Comparison of ENCODE assay signal across 17 mouse cellular contexts in the genomic region with DNA sequence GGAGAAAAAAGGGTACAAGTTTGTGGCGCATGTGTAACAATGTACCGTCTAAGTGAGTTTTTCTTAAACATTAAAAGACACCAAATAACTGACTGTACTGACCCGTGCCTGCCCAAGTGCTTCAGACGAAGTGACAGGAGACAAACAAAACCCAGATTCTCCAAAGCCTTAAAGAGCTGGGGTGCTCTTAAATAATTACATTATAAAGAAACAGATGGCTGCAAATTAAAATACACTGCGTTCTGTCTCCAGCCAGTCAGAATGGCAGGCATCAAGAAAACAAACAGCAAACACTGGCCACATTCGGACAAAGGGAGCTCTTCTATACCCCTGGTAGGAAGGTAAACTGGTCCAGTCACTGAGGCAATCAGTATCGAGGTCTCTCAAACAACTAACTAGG.
"Had no signal": no experiment of that assay in that cellular context is flagged by ENCODE, and none has a peak within 500 bp of the region (broad histone marks: within the 10 kb centered on the region; RNA-seq: fewer than 3 reads in every experiment).

No protein-coding gene starts in this region.

- DNase-seq: lung, adult 18-20 months; lung, postnatal 14 days; lung, postnatal 36 days; right cerebral cortex, postnatal 14 days; thymus, adult 2 months; thymus, postnatal 25 days; thymus, postnatal 4 days had no signal

- ATAC-seq: lung, postnatal 0 days; midbrain, embryonic 13.5 days; midbrain, embryonic 15.5 days had no signal

- H3K36me3 ChIP-seq: lung, embryonic 15.5 days; midbrain, embryonic 13.5 days; midbrain, embryonic 15.5 days; neural tube, embryonic 12.5 days; stomach, embryonic 15.5 days had no signal

- H3K9ac ChIP-seq: lung, embryonic 15.5 days; midbrain, embryonic 13.5 days; midbrain, embryonic 15.5 days; neural tube, embryonic 12.5 days; stomach, embryonic 15.5 days had no signal

- H3K27me3 ChIP-seq: lung, embryonic 15.5 days; midbrain, embryonic 13.5 days; midbrain, embryonic 15.5 days; neural tube, embryonic 12.5 days; stomach, embryonic 15.5 days had no signal

- H3K4me2 ChIP-seq: lung, embryonic 15.5 days; midbrain, embryonic 11.5 days; midbrain, embryonic 13.5 days; midbrain, embryonic 15.5 days; neural tube, embryonic 12.5 days; stomach, embryonic 15.5 days had no signal

- H3K4me1 ChIP-seq: lung, embryonic 15.5 days; midbrain, embryonic 13.5 days; midbrain, embryonic 15.5 days; neural tube, embryonic 12.5 days; stomach, embryonic 15.5 days had no signal

- H3K9me3 ChIP-seq: lung, embryonic 15.5 days; midbrain, embryonic 13.5 days; midbrain, embryonic 15.5 days; stomach, embryonic 15.5 days had no signal

- H3K4me3 ChIP-seq: lung, embryonic 15.5 days; megakaryocyte, embryonic 14.5 days; midbrain, embryonic 13.5 days; midbrain, embryonic 15.5 days; neural tube, embryonic 12.5 days; stomach, embryonic 15.5 days had no signal

- H3K27ac ChIP-seq: lung, embryonic 15.5 days; macrophage; midbrain, embryonic 13.5 days; midbrain, embryonic 15.5 days; neural tube, embryonic 12.5 days; stomach, embryonic 15.5 days; stomach, postnatal 0 days had no signal
